Comparison of ENCODE assay signal across 30 mouse cellular contexts in the genomic region with DNA sequence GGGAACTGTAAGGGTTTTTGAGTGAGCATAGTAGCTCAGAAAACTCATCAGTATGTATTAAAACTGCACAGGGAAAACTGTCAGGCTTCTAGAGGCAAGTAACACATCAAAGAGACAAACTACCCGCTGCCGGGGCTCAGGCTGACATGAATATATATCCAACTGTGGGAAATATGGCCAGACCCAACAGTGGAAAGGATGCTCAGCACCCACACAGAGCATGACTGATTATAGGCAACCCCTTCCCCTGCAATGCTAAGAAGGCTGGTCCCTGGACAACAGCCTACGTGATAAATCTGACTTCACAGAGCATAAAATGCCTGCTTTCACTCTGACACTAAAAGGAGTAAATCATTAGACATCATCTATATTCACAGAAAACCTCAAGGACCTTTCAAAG.
DNase-seq lines count a peak whose midpoint lies in the region; ATAC-seq and TF ChIP-seq lines count a peak whose summit lies in the region.
"Had no signal": no experiment of that assay in that cellular context is flagged by ENCODE, and none has a peak within 500 bp of the region (broad histone marks: within the 10 kb centered on the region; RNA-seq: fewer than 3 reads in every experiment).

No protein-coding gene starts in this region.

- TF ChIP-seq EP300 in stomach, postnatal 0 days (optimal IDR thresholded peaks at IDR 0.05), result no peak

- no peak for DNase-seq in midbrain, embryonic 11.5 days (ENCODE audit: low spot score, missing footprints)
- peak; percentile 9 for DNase-seq in midbrain, postnatal 0 days (ENCODE audit: low spot score)
- no peak for DNase-seq in cerebellum, adult 8-10 months
- DNase-seq in stomach, postnatal 0 days (ENCODE audit: low spot score), result no peak
- no peak for DNase-seq in B cell, adult 2 months
- DNase-seq: adrenal gland, postnatal 36 days; cerebellum, adult 9-10 months; cerebellum, postnatal 36 days; forebrain, postnatal 0 days; gastrocnemius, postnatal 10 days; heart, postnatal 10 days; kidney, adult 11 months; kidney, postnatal 25 days; lung, embryonic 14.5 days; lung, postnatal 14 days; right cerebral cortex, postnatal 4 days; thymus, adult 2 months; thymus, postnatal 36 days had no signal

- H3K9me3 ChIP-seq in midbrain, embryonic 13.5 days, result no peaks in the 10 kb centered on the region
- H3K9me3 ChIP-seq in midbrain, embryonic 11.5 days (ENCODE audit: control insufficient read depth, low read length), result no peaks in the 10 kb centered on the region
- H3K9me3 ChIP-seq in hindbrain, embryonic 16.5 days (ENCODE audit: control insufficient read depth, low read length), result no peaks in the 10 kb centered on the region
- H3K9me3 ChIP-seq in midbrain, postnatal 0 days (ENCODE audit: low read length), result no peaks in the 10 kb centered on the region
- H3K9me3 ChIP-seq in neural tube, embryonic 14.5 days (ENCODE audit: control insufficient read depth, low read length), result no peaks in the 10 kb centered on the region
- no peaks in the 10 kb centered on the region for H3K9me3 ChIP-seq in stomach, postnatal 0 days (ENCODE audit: control insufficient read depth, low read length)
- H3K9me3 ChIP-seq: embryonic facial prominence, embryonic 13.5 days; heart, embryonic 13.5 days; kidney, embryonic 15.5 days; limb, embryonic 12.5 days; liver, embryonic 15.5 days; midbrain, embryonic 12.5 days had no signal

- no peaks in the 10 kb centered on the region for H3K27me3 ChIP-seq in midbrain, embryonic 13.5 days
- H3K27me3 ChIP-seq in midbrain, embryonic 11.5 days (ENCODE audit: control insufficient read depth, insufficient read depth, low read length), result no peaks in the 10 kb centered on the region
- no peaks in the 10 kb centered on the region for H3K27me3 ChIP-seq in hindbrain, embryonic 16.5 days (replicated peaks; ENCODE audit: control insufficient read depth, insufficient read depth, low read length)
- H3K27me3 ChIP-seq in midbrain, postnatal 0 days (ENCODE audit: insufficient read depth, low read length), result no peaks in the 10 kb centered on the region
- no peaks in the 10 kb centered on the region for H3K27me3 ChIP-seq in neural tube, embryonic 14.5 days (ENCODE audit: control insufficient read depth, insufficient read depth, low read length)
- H3K27me3 ChIP-seq in stomach, postnatal 0 days (ENCODE audit: control insufficient read depth, insufficient read depth, low read length), result no peaks in the 10 kb centered on the region
- H3K27me3 ChIP-seq: embryonic facial prominence, embryonic 13.5 days; heart, embryonic 13.5 days; kidney, embryonic 15.5 days; limb, embryonic 12.5 days; liver, embryonic 15.5 days; midbrain, embryonic 12.5 days had no signal

- no peak overlapping the region for H3K4me2 ChIP-seq in midbrain, embryonic 13.5 days (replicated peaks)
- no peak overlapping the region for H3K4me2 ChIP-seq in midbrain, embryonic 11.5 days
- H3K4me2 ChIP-seq in hindbrain, embryonic 16.5 days (ENCODE audit: low read length), result no peak overlapping the region
- H3K4me2 ChIP-seq in midbrain, postnatal 0 days (ENCODE audit: low read depth, low read length, poor library complexity, severe bottlenecking), result no peak overlapping the region
- no peak overlapping the region for H3K4me2 ChIP-seq in neural tube, embryonic 14.5 days (ENCODE audit: low read depth, low read length)
- H3K4me2 ChIP-seq in stomach, postnatal 0 days (replicated peaks; ENCODE audit: low read depth), result no peak overlapping the region
- H3K4me2 ChIP-seq: embryonic facial prominence, embryonic 13.5 days; heart, embryonic 13.5 days; kidney, embryonic 15.5 days; limb, embryonic 12.5 days; liver, embryonic 15.5 days; lung, embryonic 14.5 days; midbrain, embryonic 12.5 days had no signal

- peak; percentile 72; the same call in 1 of the 2 replicates for ATAC-seq in midbrain, embryonic 13.5 days
- no peak for ATAC-seq in midbrain, embryonic 11.5 days (ENCODE audit: low FRiP score)
- peak; percentile 73; the same call in 1 of the 2 replicates for ATAC-seq in hindbrain, embryonic 16.5 days
- no peak for ATAC-seq in midbrain, postnatal 0 days (ENCODE audit: low FRiP score)
- ATAC-seq in neural tube, embryonic 14.5 days (ENCODE audit: low read depth), result peak; percentile 79
- ATAC-seq in stomach, postnatal 0 days (ENCODE audit: low FRiP score, low TSS enrichment), result no peak
- ATAC-seq: forebrain, postnatal 0 days had no signal

- no peaks in the 10 kb centered on the region for H3K4me1 ChIP-seq in midbrain, embryonic 13.5 days (replicated peaks)
- H3K4me1 ChIP-seq in midbrain, embryonic 11.5 days (ENCODE audit: control insufficient read depth, insufficient read depth, low read length), result no peaks in the 10 kb centered on the region
- H3K4me1 ChIP-seq in hindbrain, embryonic 16.5 days (ENCODE audit: control insufficient read depth, insufficient read depth, low read depth, low read length), result no peaks in the 10 kb centered on the region
- H3K4me1 ChIP-seq in midbrain, postnatal 0 days (ENCODE audit: insufficient read depth, low read length), result no peaks in the 10 kb centered on the region
- peaks cover 2% of the 10 kb centered on the region; the same call in 1 of the 2 replicates for H3K4me1 ChIP-seq in neural tube, embryonic 14.5 days (ENCODE audit: control insufficient read depth, insufficient read depth, low read length)
- no peaks in the 10 kb centered on the region for H3K4me1 ChIP-seq in stomach, postnatal 0 days (replicated peaks; ENCODE audit: control insufficient read depth, insufficient read depth)
- H3K4me1 ChIP-seq: embryonic facial prominence, embryonic 13.5 days; heart, embryonic 13.5 days; kidney, embryonic 15.5 days; liver, embryonic 15.5 days; midbrain, embryonic 12.5 days had no signal

- H3K36me3 ChIP-seq in midbrain, embryonic 13.5 days, result no peaks in the 10 kb centered on the region
- H3K36me3 ChIP-seq in midbrain, embryonic 11.5 days (ENCODE audit: control insufficient read depth, insufficient read depth, low read length), result no peaks in the 10 kb centered on the region
- H3K36me3 ChIP-seq in hindbrain, embryonic 16.5 days (ENCODE audit: control insufficient read depth, insufficient read depth, low read length), result no peaks in the 10 kb centered on the region
- H3K36me3 ChIP-seq in midbrain, postnatal 0 days (ENCODE audit: insufficient read depth, low read length), result no peaks in the 10 kb centered on the region
- no peaks in the 10 kb centered on the region for H3K36me3 ChIP-seq in neural tube, embryonic 14.5 days (ENCODE audit: control insufficient read depth, insufficient read depth, low read length)
- H3K36me3 ChIP-seq in stomach, postnatal 0 days (ENCODE audit: control insufficient read depth, insufficient read depth, low read length), result no peaks in the 10 kb centered on the region
- H3K36me3 ChIP-seq: embryonic facial prominence, embryonic 13.5 days; heart, embryonic 13.5 days; kidney, embryonic 15.5 days; limb, embryonic 12.5 days; liver, embryonic 15.5 days; midbrain, embryonic 12.5 days had no signal

- H3K4me3 ChIP-seq in midbrain, embryonic 13.5 days (replicated peaks), result no peak overlapping the region
- no peak overlapping the region for H3K4me3 ChIP-seq in midbrain, embryonic 11.5 days (ENCODE audit: low read depth, low read length)
- H3K4me3 ChIP-seq in hindbrain, embryonic 16.5 days (ENCODE audit: low read length), result no peak overlapping the region
- no peak overlapping the region for H3K4me3 ChIP-seq in midbrain, postnatal 0 days (ENCODE audit: low read depth, low read length)
- H3K4me3 ChIP-seq in neural tube, embryonic 14.5 days (ENCODE audit: low read depth, low read length), result no peak overlapping the region
- H3K4me3 ChIP-seq in stomach, postnatal 0 days (ENCODE audit: low read depth, low read length), result no peak overlapping the region
- H3K4me3 ChIP-seq: embryonic facial prominence, embryonic 13.5 days; erythroblast, embryonic 14.5 days; heart, embryonic 13.5 days; kidney, embryonic 15.5 days; left cerebral cortex, adult 2 months; limb, embryonic 12.5 days; liver, embryonic 15.5 days; midbrain, embryonic 12.5 days; myocyte had no signal

- 68% methylated on average over 3 of the region's 3 CpGs for WGBS in midbrain, embryonic 13.5 days
- 82% methylated on average over 3 of the region's 3 CpGs for WGBS in midbrain, embryonic 11.5 days
- WGBS in hindbrain, embryonic 16.5 days, result 38% methylated on average over 3 of the region's 3 CpGs
- WGBS in midbrain, postnatal 0 days, result 36% methylated on average over 3 of the region's 3 CpGs
- WGBS in neural tube, embryonic 14.5 days, result 19% methylated on average over 3 of the region's 3 CpGs
- WGBS in stomach, postnatal 0 days, result 66% methylated on average over 3 of the region's 3 CpGs

- no peak overlapping the region for H3K9ac ChIP-seq in midbrain, embryonic 13.5 days (replicated peaks)
- H3K9ac ChIP-seq in midbrain, embryonic 11.5 days (ENCODE audit: low read length), result no peak overlapping the region
- H3K9ac ChIP-seq in hindbrain, embryonic 16.5 days (ENCODE audit: low read depth, low read length), result no peak overlapping the region
- no peak overlapping the region for H3K9ac ChIP-seq in midbrain, postnatal 0 days (replicated peaks; ENCODE audit: low read length, poor library complexity, severe bottlenecking)
- H3K9ac ChIP-seq in neural tube, embryonic 14.5 days (replicated peaks; ENCODE audit: low read depth, low read length), result no peak overlapping the region
- H3K9ac ChIP-seq in stomach, postnatal 0 days (ENCODE audit: low read length), result no peak overlapping the region
- H3K9ac ChIP-seq: embryonic facial prominence, embryonic 13.5 days; forebrain, postnatal 0 days; heart, embryonic 13.5 days; kidney, embryonic 15.5 days; limb, embryonic 12.5 days; liver, embryonic 15.5 days; lung, embryonic 14.5 days; midbrain, embryonic 12.5 days had no signal

- H3K27ac ChIP-seq in midbrain, embryonic 13.5 days, result 0 out of 2 replicates have a peak overlapping the region, but pooled peaks have one; percentile 19
- no peak overlapping the region for H3K27ac ChIP-seq in midbrain, embryonic 11.5 days (ENCODE audit: low read depth, low read length)
- no peak overlapping the region for H3K27ac ChIP-seq in hindbrain, embryonic 16.5 days (ENCODE audit: low read depth, low read length)
- H3K27ac ChIP-seq in midbrain, postnatal 0 days (ENCODE audit: low read depth, low read length), result no peak overlapping the region
- H3K27ac ChIP-seq in neural tube, embryonic 14.5 days (ENCODE audit: low read depth, low read length), result no peak overlapping the region
- no peak overlapping the region for H3K27ac ChIP-seq in stomach, postnatal 0 days (replicated peaks)
- H3K27ac ChIP-seq: embryonic facial prominence, embryonic 13.5 days; heart, embryonic 13.5 days; kidney, embryonic 15.5 days; left cerebral cortex, adult 2 months; limb, embryonic 12.5 days; liver, embryonic 15.5 days; midbrain, embryonic 12.5 days had no signal

- TF ChIP-seq CTCF in midbrain, postnatal 0 days (IDR thresholded peaks at IDR 0.05), result no peak
- no peak for TF ChIP-seq CTCF in stomach, postnatal 0 days (IDR thresholded peaks at IDR 0.05; ENCODE audit: low read depth)

Comparison
In these comparisons a context has a peak if more than half of its experiments do, and no peak if none do; other contexts are left out.
1. ATAC-seq: peak in midbrain, embryonic 13.5 days (single experiment), hindbrain, embryonic 16.5 days (single experiment) and neural tube, embryonic 14.5 days (single experiment); none in midbrain, embryonic 11.5 days (single experiment), midbrain, postnatal 0 days (single experiment) and stomach, postnatal 0 days (single experiment).